14 mouse cellular contexts compared by ENCODE assay signal in the genomic region with DNA sequence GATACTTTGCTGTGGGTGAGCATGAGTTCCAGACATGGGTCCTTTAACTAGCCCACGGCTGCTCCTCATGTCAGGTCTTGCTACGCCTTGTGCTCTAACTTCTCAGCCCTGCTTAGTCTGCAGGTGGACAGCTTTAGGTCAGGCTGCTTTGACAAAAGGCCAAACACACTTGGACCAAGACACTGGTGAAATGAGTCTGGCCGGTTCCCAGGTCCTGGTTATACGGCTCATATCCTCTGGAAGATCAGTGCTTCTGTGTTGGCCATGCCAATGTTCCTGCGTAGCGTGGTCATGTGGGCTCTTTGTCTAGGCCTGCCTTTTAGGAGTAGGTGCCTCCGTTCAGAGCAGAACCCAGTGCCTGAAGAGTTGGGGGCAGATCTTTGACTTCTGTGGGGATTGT. TPM values are rescaled to one million over a fixed set of nuclear protein-coding genes. Genes with fewer than 3 reads are reported as not detected.
A peak's percentile ranks its signal among the peaks of the same experiment; 100 is the strongest.
DNase-seq lines count a peak whose midpoint lies in the region; ATAC-seq lines count a peak whose summit lies in the region.
"Had no signal": no experiment of that assay in that cellular context is flagged by ENCODE, and none has a peak within 500 bp of the region (broad histone marks: within the 10 kb centered on the region; RNA-seq: fewer than 3 reads in every experiment).

No protein-coding gene starts in this region.

- H3K4me2 ChIP-seq in heart, embryonic 12.5 days = no peak overlapping the region
- H3K4me2 ChIP-seq: lung, embryonic 14.5 days; neural tube, embryonic 12.5 days had no signal

- no peak overlapping the region for H3K9ac ChIP-seq in heart, embryonic 12.5 days
- H3K9ac ChIP-seq: lung, embryonic 14.5 days; neural tube, embryonic 12.5 days had no signal

- DNase-seq in heart, adult 9 months (ENCODE audit: low spot score in 2 of 2) = peak; percentile 25 to 33
- DNase-seq in kidney, postnatal 36 days = peak; percentile 36 to 41
- DNase-seq in kidney, postnatal 25 days = no peak
- peak; percentile 62 for DNase-seq in cerebellum, adult 11 months
- DNase-seq in cerebellum, postnatal 25 days = peak; percentile 58 to 77
- no peak for DNase-seq in thymus, postnatal 36 days
- DNase-seq in right cerebral cortex, postnatal 10 days (ENCODE audit: low spot score in 2 of 2) = no peak
- DNase-seq: B cell, adult 2 months; liver; lung, embryonic 14.5 days had no signal

- ATAC-seq in heart, embryonic 12.5 days (ENCODE audit: insufficient number of reproducible peaks, low FRiP score) = no peak
- ATAC-seq: forebrain, embryonic 14.5 days; intestine, embryonic 16.5 days had no signal

- H3K27ac ChIP-seq in heart, embryonic 12.5 days (ENCODE audit: poor library complexity, severe bottlenecking) = no peak overlapping the region
- H3K27ac ChIP-seq: neural tube, embryonic 12.5 days had no signal

- H3K4me1 ChIP-seq in heart, embryonic 12.5 days (replicated peaks) = no peaks in the 10 kb centered on the region
- H3K4me1 ChIP-seq: neural tube, embryonic 12.5 days had no signal

- no peaks in the 10 kb centered on the region for H3K9me3 ChIP-seq in heart, embryonic 12.5 days (replicated peaks)
- H3K9me3 ChIP-seq: neural tube, embryonic 12.5 days had no signal

- peaks cover 87% of the 10 kb centered on the region for H3K36me3 ChIP-seq in heart, embryonic 12.5 days

- H3K27me3 ChIP-seq in heart, embryonic 12.5 days (replicated peaks) = no peaks in the 10 kb centered on the region
- H3K27me3 ChIP-seq: neural tube, embryonic 12.5 days had no signal

- WGBS in heart, embryonic 12.5 days = 87% methylated on average over 7 of the region's 7 CpGs

- no peak overlapping the region for H3K4me3 ChIP-seq in heart, embryonic 12.5 days
- H3K4me3 ChIP-seq: neural tube, embryonic 12.5 days had no signal

RNA-seq across cellular contexts. Expression of gene Pygb, which starts 45.5 kb away (rescaled TPM):
- 212 and 213 TPM in 2 replicates for polyA plus RNA-seq in heart, embryonic 12.5 days (2016; fragmentation: Nextera tagmentation; extraction: Ambion mirVana)

Comparison
In these comparisons a context has a peak if more than half of its experiments do, and no peak if none do; other contexts are left out.
1. DNase-seq: peak in heart, adult 9 months (2 of 2), kidney, postnatal 36 days (2 of 2), cerebellum, adult 11 months (single experiment) and cerebellum, postnatal 25 days (2 of 2); none in kidney, postnatal 25 days (0 of 2), thymus, postnatal 36 days (0 of 2) and right cerebral cortex, postnatal 10 days (0 of 2).